Mouse (Mus musculus) liver, embryonic 11.5 days (tissue): ENCODE measurements around the gene Tmem156. TPM values are rescaled to one million over a fixed set of nuclear protein-coding genes. Genes with fewer than 3 reads are reported as not detected.

ENCODE experiments used
- ATAC-seq: fragments of 200-750 bp; cut with Nextera tagmentation; replicated peaks from 2 replicates; pipeline ENCODE4 v1.8.0; 2017; ENCODE audit warnings: moderate number of reproducible peaks, mild to moderate bottlenecking, moderate TSS enrichment, moderate library complexity; ENCODE audit not compliant: low FRiP score
- DNase-seq: peaks from one replicate; pipeline ENCODE4 v3.0.0-alpha.2; 2017; ENCODE audit warnings: low spot score
- H3K27ac ChIP-seq: fragments of 300-500 bp; sonication (generic); 2 replicates; pipeline ENCODE4 v1.5.1; 2014; ENCODE audit warnings: mild to moderate bottlenecking, low read depth, low read length, control low read depth
- H3K27me3 ChIP-seq: fragments of 300-500 bp; sonication (generic); replicated peaks from 2 replicates; pipeline ENCODE4 v1.6.1; 2014; ENCODE audit warnings: low read length, mixed read lengths; ENCODE audit not compliant: control insufficient read depth, insufficient read depth
- H3K36me3 ChIP-seq: fragments of 300-500 bp; sonication (generic); 2 replicates; pipeline ENCODE4 v1.6.1; 2014; ENCODE audit warnings: mild to moderate bottlenecking, low read length, moderate library complexity, mixed read lengths; ENCODE audit not compliant: control insufficient read depth, insufficient read depth
- H3K4me1 ChIP-seq: fragments of 300-500 bp; sonication (generic); replicated peaks from 2 replicates; pipeline ENCODE4 v1.6.1; 2014; ENCODE audit warnings: low read length, mixed read lengths; ENCODE audit not compliant: control insufficient read depth, insufficient read depth
- H3K4me2 ChIP-seq: fragments of 300-500 bp; sonication (generic); 2 replicates; pipeline ENCODE4 v1.6.1; 2014; ENCODE audit warnings: mild to moderate bottlenecking, control low read depth, moderate library complexity
- H3K4me3 ChIP-seq: fragments of 300-500 bp; sonication (generic); 2 replicates; pipeline ENCODE4 v1.5.1; 2014; ENCODE audit warnings: low read depth, low read length, control low read depth
- H3K9ac ChIP-seq: fragments of 300-500 bp; sonication (generic); 2 replicates; pipeline ENCODE4 v1.6.1; 2014; ENCODE audit warnings: low read depth, low read length, control low read depth
- H3K9me3 ChIP-seq: fragments of 300-500 bp; sonication (generic); 2 replicates; pipeline ENCODE4 v1.6.1; 2016; ENCODE audit warnings: low read length, inconsistent platforms, mixed read lengths; ENCODE audit not compliant: control insufficient read depth
- WGBS: fragments of 180-500 bp; shearing (Covaris S2); extraction: QIAGEN DNeasy Blood & Tissue Kit; methylation state at CpG from one replicate; pipeline ENCODE4 v1.1.7; 2014; 5-methylcytosine and 5-hydroxymethylcytosine counted together
- polyA plus RNA-seq: library from polyadenylated mRNA; unstranded; fragments of >200 nt; fragmentation: Nextera tagmentation; extraction: Ambion mirVana; gene quantifications from 2 replicates; pipeline ENCODE4 v1.2.1, GENCODE M21; 2014

Gene Tmem156
- polyA plus RNA-seq, 1 experiment from 2014 or later, result 0.55 TPM

DNA sequence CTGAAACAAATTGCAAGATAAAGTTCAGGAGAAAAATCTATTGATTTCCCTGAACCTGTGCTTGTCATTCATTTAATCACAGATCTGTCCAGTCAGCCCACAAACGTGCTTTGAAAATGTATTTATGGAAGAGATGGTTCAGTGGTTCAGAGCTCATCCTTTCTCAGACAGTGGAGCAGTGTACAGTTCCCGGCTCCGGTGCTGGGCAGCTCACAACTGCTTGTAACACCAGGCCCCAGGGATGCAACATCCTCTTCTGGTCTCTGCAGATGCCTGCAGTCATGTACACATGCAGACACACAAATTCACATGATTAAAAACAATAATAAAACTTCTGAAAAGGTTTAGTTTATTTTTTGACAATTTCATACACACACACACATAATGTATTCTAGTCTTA is 40.4 kb downstream of the Tmem156 start:
- DNase-seq (no peak), ATAC-seq (no peak)
- H3K4me1 ChIP-seq, result no peaks in the 10 kb centered on the region
- H3K4me2 ChIP-seq, result no peak overlapping the region
- H3K9me3 ChIP-seq, result no peaks in the 10 kb centered on the region
- no peak overlapping the region for H3K4me3 ChIP-seq
- 76% methylated on average over 3 of the region's 3 CpGs for WGBS
- H3K9ac ChIP-seq, result no peak overlapping the region
- H3K36me3 ChIP-seq, result no peaks in the 10 kb centered on the region
- H3K27ac ChIP-seq, result no peak overlapping the region
- no peaks in the 10 kb centered on the region for H3K27me3 ChIP-seq

DNA sequence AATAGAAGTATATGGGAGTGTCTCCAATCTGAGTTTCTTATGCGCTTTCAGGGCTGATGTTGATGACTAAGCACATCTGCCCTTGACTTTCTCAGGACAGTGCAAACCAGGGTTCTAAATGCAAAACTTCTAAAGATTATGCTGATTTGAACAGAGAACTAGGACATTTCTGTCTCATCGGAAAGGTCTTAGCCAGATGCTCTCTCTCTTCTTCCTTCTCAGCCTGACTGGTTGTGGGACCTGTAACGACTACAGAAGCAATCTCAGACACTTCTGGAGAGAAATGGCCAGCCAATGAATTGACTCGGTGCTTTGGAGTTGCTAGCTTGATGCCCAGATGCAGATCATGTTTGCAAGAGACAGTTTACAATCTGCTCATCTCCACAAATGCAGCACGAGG is 42.1 kb downstream of the Tmem156 start:
- Histone ChIP-seq H3K4me3 (no peak overlapping the region), H3K36me3 (no peaks in the 10 kb centered on the region), H3K9me3 (no peaks in the 10 kb centered on the region), H3K27me3 (no peaks in the 10 kb centered on the region), H3K4me1 (no peaks in the 10 kb centered on the region), H3K27ac (no peak overlapping the region), H3K9ac (no peak overlapping the region), H3K4me2 (no peak overlapping the region)
- 79% methylated on average over 5 of the region's 5 CpGs for WGBS
- no peak for ATAC-seq
- no peak for DNase-seq

DNA sequence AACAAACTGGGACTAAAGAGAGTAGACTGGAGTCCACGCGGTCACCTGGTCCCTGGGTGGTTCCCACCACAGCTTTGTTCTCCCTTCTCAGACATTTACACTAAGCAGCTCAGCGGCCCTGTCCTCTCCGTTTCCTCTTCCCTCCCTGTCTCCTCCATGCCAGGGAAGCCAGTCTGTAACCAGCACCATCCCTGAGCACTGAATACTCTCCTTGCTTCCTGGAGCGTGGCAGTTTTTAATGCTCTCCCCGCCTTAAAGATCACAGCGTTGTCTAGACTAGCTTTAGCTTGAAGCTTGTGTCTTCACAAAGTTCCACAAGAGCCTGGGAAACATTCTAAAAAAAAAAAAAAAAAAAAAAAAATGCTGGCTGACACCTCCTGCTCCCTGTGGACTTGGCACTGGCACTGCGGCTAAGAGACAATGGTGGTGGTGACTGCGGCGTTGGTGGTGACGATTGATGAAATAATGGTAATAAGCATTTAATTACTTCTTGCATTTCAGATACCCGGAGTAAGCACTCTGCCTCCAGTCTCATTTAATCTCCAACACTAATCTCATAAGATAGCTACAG is 44.6 kb downstream of the Tmem156 start:
- ATAC-seq (no peak), DNase-seq (no peak)
- Histone ChIP-seq H3K27me3 (no peaks in the 10 kb centered on the region), H3K4me2 (no peak overlapping the region), H3K27ac (no peak overlapping the region), H3K9ac (no peak overlapping the region), H3K36me3 (no peaks in the 10 kb centered on the region), H3K9me3 (no peaks in the 10 kb centered on the region), H3K4me3 (no peak overlapping the region), H3K4me1 (no peaks in the 10 kb centered on the region)
- WGBS, result 77% methylated on average over 12 of the region's 12 CpGs

DNA sequence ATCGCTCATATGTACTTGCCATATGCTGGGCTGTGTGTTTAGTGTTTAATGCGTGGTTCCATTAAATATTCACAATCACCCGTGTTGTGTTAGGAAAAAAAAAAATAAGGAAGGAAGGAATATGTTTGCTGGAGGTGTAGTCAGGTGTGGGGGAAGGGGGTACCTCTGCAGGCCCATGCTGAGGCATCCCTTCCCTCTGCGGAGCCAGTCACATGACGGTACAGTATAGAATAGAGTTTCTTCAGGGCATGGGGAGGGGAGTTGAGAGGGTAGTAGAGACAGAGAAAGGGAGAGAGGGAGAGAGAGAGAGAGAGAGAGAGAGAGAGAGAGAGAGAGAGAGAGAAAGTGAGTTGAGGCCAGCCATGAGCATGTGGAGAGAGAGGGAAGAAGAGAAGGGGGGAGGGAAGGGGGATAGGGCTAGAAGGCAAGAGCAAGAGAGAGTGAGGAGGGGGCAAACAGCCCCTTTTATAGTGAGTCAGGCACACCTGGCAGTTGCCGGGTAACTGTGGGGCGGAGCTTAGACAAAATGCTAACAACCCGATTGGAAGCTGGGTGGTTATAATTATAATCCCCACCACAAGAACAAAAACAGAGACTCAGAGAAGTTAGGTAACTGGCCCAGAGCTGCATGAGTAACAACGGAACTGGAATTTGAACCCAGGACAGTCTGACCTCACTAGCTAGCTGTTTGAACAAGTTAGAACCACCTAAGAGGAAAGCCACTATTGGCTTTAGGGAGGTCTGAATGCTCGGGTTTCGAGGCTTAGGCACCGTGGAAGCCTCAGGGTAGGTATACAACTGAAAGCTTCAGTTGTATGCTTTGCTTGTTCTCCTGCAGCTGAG is 45.3 kb downstream of the Tmem156 start:
- no peak overlapping the region for H3K9ac ChIP-seq
- no peak overlapping the region for H3K27ac ChIP-seq
- H3K4me2 ChIP-seq, result no peak overlapping the region
- H3K36me3 ChIP-seq, result no peaks in the 10 kb centered on the region
- H3K9me3 ChIP-seq, result no peaks in the 10 kb centered on the region
- WGBS, result 67% methylated on average over 12 of the region's 12 CpGs
- no peak overlapping the region for H3K4me3 ChIP-seq
- no peak for ATAC-seq
- H3K27me3 ChIP-seq, result no peaks in the 10 kb centered on the region
- DNase-seq, result no peak
- H3K4me1 ChIP-seq, result no peaks in the 10 kb centered on the region

DNA sequence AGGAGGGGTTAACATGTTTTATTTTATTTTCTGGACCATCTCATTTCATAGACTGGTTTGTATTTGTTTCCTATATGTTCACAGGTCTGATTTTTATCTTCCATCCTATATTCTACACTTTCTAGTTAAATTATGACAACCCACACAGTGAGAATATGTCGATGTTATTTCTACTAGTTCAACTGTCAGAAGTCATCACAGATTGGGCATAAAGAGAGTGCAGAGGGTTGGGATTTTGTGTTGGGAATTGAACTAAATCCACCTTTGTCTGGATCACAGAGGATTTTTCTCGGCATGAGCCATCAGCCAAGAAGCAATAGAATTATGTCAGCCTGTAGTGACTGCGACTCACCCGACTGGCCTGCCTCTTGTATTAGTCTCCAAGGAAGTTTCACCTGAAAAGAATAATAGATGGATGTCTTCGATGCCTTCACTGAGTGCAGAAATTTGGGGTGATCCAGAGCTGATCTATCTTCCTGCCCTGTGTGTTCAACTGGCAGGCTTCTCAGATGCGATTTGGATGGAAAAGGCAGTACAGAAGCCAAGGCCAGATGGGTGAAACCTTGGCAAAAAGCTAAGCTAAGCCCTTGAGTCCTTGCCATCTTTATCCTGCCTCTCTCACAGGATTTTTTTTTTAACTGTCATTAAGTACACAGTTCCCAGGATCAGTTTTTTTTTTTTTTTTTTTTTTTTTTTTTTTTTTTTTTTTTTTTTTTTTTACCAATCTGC is 46.1 kb downstream of the Tmem156 start:
- Histone ChIP-seq H3K4me2 (no peak overlapping the region), H3K4me1 (no peaks in the 10 kb centered on the region), H3K9me3 (no peaks in the 10 kb centered on the region), H3K27me3 (no peaks in the 10 kb centered on the region), H3K9ac (no peak overlapping the region), H3K27ac (no peak overlapping the region), H3K36me3 (no peaks in the 10 kb centered on the region), H3K4me3 (no peak overlapping the region)
- WGBS, result 80% methylated on average over 6 of the region's 6 CpGs
- ATAC-seq, result no peak
- DNase-seq, result no peak

DNA sequence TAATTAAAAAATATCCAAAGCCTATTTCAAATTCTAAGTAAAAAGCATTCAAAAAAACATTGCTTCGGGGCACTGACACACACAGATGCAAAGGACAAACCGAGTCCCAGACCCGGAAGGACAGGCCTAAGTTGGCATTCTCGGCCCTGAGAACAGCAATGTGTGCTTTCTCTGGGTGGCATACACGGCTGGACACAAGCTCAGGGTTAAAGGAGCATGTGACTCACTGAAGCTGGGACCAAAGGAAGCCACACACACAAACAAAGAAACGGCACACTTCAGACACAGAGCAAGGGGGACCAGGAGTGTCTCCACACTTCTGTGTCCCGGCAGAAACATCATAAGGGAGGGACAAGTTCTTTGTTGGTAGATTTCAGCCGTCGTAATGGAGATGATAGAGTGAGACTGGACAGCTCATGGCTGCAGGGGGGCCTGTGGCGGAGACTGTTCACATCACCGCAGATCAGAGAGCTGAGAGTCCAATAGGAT is 48.5 kb downstream of the Tmem156 start:
- Histone ChIP-seq H3K27me3 (no peaks in the 10 kb centered on the region), H3K4me3 (no peak overlapping the region), H3K27ac (no peak overlapping the region), H3K9me3 (no peaks in the 10 kb centered on the region), H3K4me1 (no peaks in the 10 kb centered on the region), H3K36me3 (no peaks in the 10 kb centered on the region), H3K4me2 (no peak overlapping the region), H3K9ac (no peak overlapping the region)
- DNase-seq, result no peak
- WGBS, result 74% methylated on average over 11 of the region's 11 CpGs
- ATAC-seq, result no peak

DNA sequence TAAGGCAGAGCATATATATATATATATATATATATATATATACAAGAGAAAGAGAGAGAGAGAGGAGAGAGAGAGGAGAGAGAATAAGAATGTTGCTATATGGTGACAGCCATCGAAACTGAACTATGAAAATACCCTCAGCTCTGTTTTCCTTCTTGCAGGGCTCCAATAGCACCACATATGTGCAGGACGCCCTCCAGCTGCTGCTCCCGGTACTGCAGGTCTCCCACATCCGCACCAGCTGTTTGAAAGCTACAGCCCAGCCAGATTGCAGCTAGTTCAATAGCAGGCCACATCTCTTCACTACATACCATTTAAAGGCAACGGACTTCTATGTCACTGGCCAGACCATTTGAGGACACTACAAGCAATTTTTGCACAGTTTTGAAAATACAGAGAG is 51.5 kb downstream of the Tmem156 start:
- 65% methylated on average over 5 of the region's 5 CpGs for WGBS

DNA sequence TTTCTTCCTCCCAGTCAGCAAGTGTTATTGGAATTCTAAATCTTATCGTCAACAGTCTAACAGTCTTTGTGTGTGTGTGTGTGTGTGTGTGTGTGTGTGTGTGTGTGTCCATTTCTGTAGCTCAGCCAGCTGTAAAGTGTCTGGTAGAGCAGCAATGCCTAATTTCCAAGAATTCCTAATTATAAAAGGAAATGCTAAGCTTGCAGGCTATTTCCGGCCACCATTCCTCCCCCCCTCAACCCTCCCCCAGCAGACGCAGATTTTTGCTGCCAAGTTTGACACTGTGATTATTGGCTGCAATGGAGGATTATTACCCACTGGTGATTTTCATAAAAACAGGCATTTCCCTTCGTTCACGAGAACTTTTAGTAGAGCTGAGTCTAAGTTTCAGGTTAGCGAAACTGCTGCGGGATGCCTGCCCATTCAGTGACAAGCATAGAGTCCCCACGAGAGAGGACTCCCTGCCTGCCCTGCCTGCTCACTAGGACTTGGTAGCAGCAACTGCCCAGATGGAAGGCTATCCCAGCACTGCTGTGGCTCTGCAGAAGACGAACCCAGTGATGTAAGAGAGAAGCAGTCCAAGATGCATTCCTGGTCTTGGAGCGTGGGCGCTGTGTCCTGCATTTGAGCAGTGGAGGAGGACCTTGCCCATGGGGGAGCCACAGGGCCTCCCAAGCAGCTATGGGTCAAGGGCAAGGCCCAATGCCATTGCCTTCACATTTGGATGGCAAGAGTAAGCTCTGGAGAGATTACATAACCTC is 52.9 kb downstream of the Tmem156 start:
- H3K9me3 ChIP-seq, result no peaks in the 10 kb centered on the region
- no peak overlapping the region for H3K27ac ChIP-seq
- no peak for DNase-seq
- WGBS, result 86% methylated on average over 11 of the region's 11 CpGs
- H3K36me3 ChIP-seq, result no peaks in the 10 kb centered on the region
- H3K4me1 ChIP-seq, result no peaks in the 10 kb centered on the region
- no peaks in the 10 kb centered on the region for H3K27me3 ChIP-seq
- no peak overlapping the region for H3K9ac ChIP-seq
- no peak overlapping the region for H3K4me2 ChIP-seq
- no peak overlapping the region for H3K4me3 ChIP-seq
- no peak for ATAC-seq

More for the DNA sequence above, 51.5 kb downstream of the Tmem156 start:
- H3K9ac ChIP-seq, result no peak overlapping the region
- no peaks in the 10 kb centered on the region for H3K4me1 ChIP-seq
- no peaks in the 10 kb centered on the region for H3K27me3 ChIP-seq
- H3K36me3 ChIP-seq, result no peaks in the 10 kb centered on the region
- H3K4me3 ChIP-seq, result no peak overlapping the region
- DNase-seq (no peak), ATAC-seq (no peak)
- no peak overlapping the region for H3K4me2 ChIP-seq
- no peak overlapping the region for H3K27ac ChIP-seq
- no peaks in the 10 kb centered on the region for H3K9me3 ChIP-seq
